Mouse (Mus musculus) adrenal gland, postnatal 10 days (tissue): ENCODE results near the gene Ndufa11. TPM values are rescaled to one million over a fixed set of nuclear protein-coding genes. Genes with fewer than 3 reads are reported as not detected.

Experiments
- DNase-seq: peaks from one replicate; pipeline ENCODE4 v3.0.0; 2021; ENCODE audit warnings: mixed read lengths
- long read RNA-seq, 2 experiments: library from polyadenylated mRNA; stranded (forward); transcript quantifications; one replicate each; pipeline ENCODE4 v2.0.0; 2021
- total RNA-seq, 2 experiments: library from RNA; stranded (reverse); gene quantifications; 2 replicates each; pipeline ENCODE4 v1.2.3; 2021

Gene Ndufa11
- 100 to 1,000 TPM; 432 to 465 TPM for total RNA-seq
- long read RNA-seq, experiment 1, transcript Ndufa11-204 (4 exons, 493 nt) = minor isoform, 37 of 479 reads
- long read RNA-seq, experiment 1, transcript Ndufa11-201 (4 exons, 545 nt) = major isoform, 349 of 479 reads
- long read RNA-seq, experiment 1, partial matches to known transcripts = 65 of 479 reads
- long read RNA-seq, experiment 1, other reads (novel, unspliced or antisense) = 28 of 479 reads
- long read RNA-seq, experiment 2, transcript Ndufa11-201 (4 exons, 545 nt) = major isoform, 327 of 405 reads
- long read RNA-seq, experiment 2, transcript Ndufa11-204 (4 exons, 493 nt) = minor isoform, 39 of 405 reads
- long read RNA-seq, experiment 2, partial matches to known transcripts = 21 of 405 reads
- long read RNA-seq, experiment 2, other reads (novel, unspliced or antisense) = 17 of 405 reads

DNA sequence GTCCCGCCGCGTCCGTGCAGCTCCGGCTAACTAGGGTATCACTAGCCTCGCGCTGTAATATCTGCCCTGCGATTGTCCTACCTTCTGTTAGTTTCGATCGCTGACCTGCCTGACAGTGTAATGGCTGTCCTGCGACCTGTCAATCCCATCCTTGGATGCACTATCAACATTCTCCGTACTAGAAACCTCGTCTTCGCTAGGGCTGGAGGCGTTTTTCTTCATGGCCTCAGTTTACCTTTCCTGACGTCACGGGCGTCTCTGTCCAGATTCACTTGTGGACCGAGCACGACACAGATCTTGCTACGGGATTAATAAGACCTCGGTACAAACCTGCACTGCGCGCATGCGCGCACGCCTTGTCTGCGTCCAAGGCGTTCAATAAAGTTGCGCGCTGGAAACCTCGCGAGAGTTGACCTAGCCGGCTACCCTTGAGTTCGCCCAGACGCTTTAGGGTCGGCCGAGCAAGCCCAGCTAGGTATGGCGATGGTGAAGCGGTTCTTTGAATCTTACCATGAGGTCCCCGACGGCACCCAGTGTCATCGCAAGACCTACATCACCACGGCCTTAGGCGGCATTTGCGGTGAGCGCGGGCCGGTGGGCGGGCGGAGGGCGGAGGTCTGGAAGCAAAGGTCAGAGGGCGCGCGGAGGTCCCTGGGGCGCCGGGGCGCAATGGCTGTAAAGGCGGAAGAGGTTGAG, at the start of gene Ndufa11, which contains the start of gene Vmac:
Ndufa11 (plus strand) TSS at position 405 of the 696 bp plus-strand sequence.
Vmac (minus strand) TSS at position 660 of the 696 bp plus-strand sequence.
- peak; percentile 97 for DNase-seq

DNA sequence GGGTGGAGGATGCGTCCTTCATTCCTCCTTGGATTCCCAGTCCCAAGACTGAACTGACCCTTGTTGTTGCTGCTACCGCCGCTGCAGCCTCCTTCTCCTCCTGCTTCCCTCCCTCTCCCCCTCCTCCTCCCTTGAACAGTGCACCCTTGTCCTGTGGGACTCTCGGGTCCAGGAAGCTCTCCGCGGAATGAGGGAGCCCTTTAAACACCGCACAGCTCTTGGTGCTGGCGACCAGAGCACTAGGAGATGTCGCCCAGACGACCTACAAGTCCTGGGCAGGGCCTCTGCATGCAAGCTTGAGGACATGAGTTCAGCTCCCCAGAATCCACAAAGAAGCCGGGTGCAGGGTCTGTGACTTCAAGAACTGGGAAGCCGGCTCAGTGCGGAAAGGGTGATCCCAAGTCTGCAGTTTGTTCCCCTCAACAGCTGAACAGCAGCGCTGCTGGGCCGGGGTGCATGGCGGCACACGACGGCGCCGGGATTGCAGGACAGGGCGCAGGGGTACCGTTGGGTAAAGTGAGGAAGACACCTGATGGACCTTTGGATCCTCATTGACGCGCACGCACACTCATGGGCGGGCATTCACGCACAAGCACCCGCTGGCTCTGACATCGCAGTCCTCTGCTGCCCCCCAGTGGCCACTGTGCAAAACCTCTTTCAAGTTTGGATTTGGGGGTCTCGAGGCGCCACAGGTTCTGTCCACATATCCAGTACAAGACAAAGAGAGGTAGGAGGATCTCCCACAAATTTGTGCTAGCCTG, 49.0 kb upstream of the Ndufa11 start:
- DNase-seq = peak; percentile 91

DNA sequence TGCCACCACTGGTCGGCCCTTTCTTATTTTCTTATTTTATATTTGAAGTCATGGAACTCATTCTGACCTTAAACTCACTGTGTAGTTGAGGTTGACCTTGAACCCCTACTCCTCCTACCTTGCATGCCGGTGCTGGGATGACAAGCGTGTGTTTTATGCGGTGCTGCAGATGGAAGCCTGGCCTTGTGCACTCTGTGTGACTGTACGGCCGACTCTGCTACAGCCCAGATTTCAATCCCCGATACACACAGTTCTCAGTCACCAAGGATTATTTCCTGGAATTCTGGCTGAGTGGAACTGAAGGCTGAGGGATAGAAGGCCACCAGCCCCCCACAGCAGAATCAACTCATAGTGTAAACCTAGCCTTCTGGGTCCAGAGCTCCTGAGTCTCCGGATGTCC, 47.8 kb upstream of the Ndufa11 start:
- no peak for DNase-seq

DNA sequence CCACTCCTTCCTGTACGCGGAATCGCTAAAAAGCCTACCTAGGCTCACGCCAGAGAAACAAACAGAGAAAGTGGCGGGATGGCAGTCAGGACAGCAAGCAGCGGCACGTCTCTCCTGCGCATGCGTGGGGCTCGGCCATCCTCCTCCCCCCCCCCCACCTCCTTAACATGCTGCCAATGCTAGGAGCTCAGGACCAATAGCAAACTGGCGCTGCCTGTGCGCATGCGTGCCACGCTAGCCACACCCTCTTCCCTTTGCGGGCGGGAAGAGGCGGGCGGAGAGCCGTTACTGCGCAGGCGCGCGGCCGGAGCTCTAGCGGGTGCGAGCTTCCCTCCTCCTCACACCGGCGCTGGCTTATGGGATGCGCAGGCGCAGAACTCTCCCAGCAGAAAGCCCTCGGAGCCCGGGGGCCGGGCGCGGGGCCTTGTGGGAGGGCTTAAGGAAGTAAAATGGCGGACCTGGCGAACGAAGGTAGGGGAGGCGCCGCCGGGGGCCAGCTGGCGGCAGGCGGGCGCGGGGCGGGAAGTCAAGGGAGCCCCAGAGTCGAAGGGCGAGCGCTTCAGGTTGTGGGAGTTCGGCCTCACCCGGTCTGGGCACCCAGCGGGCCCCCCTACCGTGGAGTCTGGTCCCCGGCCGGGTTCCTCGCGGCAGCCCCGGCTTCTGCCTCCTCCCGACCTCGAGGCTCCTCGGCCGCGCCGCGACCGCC, 44.5 kb upstream of the Ndufa11 start, which contains the start of gene Ranbp3:
Ranbp3 (plus strand) TSS at position 354 of the 706 bp plus-strand sequence.
- DNase-seq = peak; percentile 99

DNA sequence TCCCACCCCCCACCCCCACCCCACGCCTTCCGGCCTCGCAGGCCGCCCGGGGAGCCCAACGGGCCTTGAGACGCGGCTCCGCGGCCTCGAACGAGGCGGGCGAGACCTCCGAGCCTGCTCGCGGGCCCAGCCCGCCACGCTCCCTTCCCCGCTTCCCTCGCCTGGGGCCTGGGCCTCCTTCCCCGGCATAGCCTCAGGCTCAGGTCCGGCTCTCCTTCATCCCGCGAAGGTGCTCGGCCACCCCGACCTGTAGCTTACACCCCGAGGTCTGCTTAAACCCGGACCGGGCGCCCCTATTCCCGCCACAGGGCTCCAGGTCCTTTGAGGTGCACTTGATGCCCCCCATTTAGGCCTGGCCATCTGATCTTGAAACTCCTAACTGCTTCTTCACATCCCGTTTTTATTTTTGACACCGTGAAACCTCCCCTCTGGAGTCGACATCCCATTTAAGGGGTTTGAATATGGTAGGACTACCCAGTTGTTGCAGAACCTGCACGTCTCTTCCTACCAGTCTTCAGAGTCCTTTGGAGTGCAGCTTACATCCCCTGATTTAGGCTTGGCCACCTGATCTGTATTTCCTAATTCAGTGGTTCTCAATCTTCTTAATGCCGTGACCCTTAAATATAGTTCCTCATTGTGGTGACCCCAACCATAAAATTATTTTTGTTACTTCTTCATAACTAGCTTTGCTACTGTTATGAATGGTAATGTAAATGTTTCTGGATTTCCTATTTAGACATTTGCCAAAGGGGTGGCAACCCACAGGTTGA, 43.7 kb upstream of the Ndufa11 start:
- DNase-seq = peak; percentile 52

DNA sequence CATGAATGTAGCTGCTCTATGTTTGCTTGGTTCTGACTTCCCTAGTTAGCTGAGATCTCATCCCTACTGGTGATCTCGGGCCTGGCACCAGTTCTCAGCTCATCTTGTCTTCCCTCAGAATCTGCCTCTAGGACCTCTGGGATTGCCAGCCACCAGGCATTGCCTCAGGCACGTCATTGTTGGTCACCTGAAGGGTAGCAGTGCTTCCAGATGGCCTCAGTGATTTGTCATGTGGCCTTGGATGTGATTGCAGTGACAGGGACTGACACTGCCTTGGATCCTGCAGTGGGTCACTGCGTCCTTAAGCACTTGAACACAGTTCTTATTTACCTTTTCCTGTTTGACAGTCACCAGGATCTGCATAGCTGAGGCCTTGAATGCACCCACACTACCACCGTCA, 35.8 kb upstream of the Ndufa11 start:
- DNase-seq = no peak

DNA sequence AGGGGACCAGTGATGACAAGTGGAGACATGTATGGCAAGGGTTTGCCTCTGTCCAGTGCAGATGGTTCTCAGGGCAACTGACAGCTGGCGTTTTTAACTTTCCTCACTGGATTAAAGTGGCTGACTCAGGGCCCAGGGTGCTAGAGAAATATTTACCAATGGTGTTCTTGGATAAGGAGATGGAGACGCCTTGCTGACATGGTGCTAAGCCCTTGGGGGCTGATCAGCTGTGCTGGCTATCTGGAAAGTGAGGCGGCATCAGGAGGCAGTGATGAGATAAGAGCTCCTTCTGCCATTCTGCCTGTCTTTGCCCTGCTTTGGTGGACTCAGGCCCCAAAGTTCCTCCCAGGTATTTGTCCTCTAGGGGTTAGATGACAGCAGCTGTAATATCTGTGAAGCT, 34.7 kb upstream of the Ndufa11 start:
- DNase-seq = no peak

DNA sequence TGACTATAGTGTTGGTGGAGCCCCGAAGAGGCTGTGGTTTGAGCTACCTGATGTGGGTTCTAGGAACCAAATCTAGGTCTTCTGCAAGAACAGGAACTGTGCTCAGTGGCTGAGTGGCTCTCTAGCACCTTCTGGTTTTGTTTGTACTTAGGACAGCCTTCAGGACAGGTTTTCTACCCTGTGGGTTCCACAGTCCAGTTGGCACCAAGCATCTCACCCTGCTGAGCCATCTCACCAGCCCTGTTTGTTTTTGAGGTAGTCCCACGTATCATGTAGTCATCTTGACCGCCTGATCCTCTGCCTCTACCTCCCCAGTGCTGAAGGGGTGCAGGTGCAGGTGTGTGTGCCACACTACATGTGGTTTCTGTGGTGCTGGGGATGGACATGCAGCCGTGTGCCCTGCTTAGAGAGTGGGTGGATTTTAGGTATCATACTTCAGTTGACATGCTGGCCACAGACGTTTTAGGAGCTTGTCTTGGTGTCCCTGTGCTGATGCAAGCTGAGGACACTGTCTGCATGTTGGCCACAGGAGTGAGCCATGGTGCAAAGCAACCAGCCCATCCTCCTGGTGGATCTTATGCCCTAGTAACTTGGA, 33.9 kb upstream of the Ndufa11 start:
- DNase-seq = no peak

DNA sequence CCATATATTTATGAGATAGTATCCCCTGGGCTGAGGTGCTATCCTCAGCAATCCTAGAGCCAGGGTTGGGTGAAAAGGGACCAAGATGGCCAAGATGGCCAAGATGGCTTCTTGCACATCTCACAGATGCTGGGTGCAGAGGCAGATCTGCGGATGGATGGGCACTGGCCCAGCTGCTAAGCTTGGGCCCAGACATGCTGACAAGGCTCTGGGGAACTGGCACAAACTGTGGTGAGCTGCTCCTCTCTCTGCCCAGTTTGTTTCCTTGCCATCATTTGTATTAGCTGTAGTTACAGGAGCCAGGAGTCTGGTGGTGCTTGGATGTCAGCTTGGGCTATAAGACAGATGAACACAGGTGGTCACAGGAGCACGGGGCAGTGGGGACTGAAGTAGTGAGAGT, 32.9 kb upstream of the Ndufa11 start:
- DNase-seq = no peak

DNA sequence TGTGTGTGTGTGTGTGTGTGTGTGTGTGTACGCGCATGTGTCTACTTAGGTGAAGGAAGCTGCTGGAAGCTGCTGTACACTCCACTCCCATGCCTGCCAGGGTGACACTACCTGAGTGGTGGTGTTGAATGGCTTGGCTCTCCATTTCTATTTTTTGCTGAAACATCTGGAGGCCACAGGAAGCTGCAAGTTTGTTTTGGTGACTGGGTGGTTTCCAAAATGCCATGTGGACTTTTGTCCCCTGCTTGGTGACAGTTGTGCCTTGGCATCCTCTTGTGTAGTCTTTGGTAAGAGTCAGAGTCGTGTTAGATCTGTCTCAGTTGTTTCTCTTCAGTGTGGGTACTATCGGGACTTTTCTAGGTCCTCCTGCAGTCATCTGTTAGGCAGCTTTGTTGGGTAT, 30.8 kb upstream of the Ndufa11 start:
- no peak for DNase-seq

DNA sequence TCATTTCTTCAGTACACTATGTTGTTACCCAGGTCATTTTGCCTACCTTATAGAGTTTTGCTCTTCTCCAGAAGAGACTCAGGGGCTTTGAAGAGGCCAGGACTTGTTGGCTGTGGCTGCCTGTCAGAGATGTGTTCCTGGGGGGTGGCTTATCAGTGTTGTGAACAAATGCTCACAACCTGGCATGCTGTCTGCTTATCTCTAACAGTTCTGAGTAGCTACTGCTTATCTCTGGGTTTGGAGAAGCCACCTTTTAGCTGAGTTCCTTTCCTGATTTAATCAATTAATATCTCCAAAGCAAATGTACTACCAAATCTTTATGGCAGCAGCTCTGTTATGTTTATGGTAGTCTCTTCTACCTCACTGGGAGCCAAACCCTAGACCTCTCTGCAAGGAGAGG, 29.5 kb upstream of the Ndufa11 start:
- DNase-seq = no peak

DNA sequence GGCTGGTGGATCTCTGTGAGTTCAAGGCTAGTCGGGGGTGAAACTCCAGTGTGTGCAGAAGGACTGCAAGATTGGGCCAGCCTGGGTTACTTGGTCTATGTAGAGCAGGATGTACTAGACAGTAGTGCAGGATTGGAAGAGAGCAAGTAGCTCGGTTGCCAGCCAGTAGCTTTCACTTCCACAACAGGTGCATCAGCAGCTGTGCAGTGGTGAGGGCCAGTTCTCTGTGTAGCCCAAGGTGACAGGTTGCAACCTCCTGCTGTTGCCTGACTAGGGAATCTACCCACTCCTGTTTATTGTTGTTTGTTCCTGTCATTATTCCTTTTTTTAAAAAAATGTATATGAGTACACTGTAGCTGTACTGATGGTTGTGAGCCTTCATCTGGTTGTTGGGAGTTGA, 28.9 kb upstream of the Ndufa11 start:
- no peak for DNase-seq

DNA sequence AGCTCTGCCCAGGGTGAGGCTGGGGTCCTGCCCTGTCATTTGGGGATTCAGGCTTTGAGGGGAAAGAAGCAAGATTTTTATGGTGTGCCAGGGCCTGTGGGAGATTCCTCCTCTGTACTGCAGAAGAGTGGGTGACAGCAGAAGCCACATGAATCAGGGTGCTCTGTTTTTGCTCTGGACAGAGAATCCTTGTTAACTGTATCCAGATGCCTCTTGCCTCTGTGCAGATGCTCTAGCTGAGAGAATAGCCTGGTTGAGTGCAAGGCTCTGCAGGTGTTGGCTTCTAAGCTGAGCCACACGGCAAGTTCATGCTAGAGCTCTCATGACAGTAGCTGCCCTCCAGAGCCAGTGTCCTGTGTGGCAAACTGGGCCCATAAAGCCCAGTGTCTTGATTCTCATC, 24.2 kb upstream of the Ndufa11 start:
- no peak for DNase-seq

DNA sequence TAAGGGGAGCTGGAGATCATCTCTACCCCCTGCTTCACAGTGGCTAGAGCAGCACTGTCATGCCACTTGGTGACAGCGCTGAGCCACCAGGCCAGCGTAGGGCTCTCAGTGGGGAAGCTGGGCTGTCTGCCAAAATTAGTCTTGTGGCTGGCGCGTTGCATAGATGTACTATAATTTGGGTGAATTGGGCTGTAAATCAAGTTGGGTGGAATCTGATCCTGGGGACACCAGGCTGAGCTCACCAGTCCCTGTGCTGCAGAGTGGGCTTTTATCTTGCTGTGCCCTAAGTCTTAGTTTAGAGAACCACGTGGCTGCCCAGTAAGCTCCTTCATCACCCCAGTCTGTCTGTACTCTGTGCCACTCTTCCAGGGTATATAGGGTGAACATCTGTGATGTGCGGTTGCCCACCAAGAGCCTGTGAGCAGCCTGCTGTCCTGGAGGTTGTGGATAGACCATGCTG, 23.7 kb upstream of the Ndufa11 start:
- peak; percentile 81 for DNase-seq

DNA sequence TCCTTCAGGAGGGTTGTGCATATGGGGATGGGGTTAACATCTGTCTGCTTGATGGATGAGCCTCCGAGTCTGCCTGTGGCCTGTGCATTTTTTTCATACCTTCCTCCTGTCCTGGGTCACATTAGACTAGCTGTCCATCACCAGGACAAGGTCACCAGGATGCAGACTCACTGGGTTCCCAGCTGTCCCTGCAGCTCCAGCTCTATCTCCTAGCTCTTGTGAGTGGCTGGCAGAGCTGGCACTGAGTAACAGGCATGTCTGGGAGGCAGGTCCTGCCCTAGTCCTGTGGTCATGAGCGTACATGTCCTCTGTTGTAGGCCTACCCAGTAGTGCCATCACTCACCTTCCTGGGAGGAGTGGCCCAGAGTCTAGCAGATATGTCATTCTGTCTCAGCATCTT, 17.1 kb upstream of the Ndufa11 start:
- no peak for DNase-seq

DNA sequence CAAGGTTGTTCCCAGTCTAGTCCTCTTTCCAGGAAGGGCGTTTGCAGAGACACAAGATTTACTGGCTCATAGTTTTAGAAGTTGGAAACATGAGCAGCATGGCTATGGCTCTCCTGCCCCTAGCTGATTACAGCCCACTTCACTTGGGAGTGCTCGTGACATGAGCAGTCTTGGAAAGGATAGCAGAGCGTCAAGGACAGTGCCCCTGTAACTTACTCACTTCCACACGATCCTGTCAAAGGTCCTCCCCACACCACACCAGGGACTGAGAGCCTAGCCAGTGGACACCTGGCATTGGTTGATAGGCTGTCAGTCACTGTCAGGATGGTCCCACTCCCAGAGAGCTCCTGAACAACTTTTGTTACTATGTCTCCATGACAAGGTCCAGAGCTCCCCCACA, 14.5 kb upstream of the Ndufa11 start:
- no peak for DNase-seq

DNA sequence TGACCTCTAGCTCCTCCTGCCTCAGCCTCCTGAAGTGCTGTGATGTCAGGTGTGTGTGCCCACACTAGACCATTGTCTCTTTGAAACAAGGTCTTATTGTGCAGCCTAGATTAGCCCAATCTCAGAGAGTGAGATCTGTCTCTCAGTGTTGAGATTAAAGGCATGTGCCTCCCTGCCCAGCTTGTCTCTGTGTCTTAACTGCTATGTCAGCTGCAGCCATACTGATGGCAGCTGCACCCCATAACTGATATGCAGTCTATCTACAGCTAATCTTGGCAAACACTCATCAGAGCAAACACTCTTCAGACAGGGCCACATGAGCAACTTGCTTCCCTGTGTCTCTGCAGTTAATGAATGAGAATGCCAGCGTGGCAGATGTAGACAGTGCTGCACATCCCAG, 11.1 kb upstream of the Ndufa11 start:
- no peak for DNase-seq

DNA sequence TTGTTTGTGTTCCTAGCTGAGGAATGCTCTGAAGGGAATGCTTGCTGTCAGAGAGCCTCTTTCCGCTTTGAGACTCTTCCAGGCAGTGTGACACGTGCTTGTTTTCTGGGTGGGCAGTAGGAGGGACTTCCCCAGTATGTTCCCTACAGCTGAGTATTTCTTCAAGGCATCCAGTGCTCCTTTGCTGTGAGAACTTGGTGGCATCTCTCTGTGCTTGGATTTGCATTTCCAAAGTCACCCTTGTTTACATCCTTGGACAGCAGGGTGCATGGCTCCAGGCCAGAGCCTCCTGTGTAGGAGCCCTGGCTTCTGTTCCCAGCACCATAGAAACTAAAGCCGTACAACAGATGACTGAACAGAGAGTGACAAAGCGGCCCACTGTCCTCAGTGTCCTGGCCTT, 8.9 kb upstream of the Ndufa11 start:
- no peak for DNase-seq

DNA sequence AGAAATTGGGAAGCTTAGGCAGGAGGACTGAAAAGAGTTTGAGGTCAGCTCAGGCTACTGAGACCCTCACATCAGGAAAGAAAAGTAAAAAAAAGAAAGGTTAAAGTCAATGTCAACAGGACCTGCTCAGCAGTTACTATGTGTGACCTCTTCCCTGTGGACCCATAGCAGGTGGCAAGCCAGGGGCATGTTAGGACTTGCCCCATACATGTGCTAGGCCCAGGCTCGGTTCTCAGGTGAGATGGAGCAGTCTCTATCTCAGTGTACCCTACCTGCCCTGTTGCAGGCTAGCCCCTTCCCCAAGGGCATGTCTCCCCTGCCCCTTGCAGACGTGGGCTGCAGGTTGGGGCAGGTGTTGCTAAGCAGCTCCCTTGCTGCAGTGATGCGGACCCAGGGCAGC, 7.9 kb upstream of the Ndufa11 start:
- DNase-seq = no peak

DNA sequence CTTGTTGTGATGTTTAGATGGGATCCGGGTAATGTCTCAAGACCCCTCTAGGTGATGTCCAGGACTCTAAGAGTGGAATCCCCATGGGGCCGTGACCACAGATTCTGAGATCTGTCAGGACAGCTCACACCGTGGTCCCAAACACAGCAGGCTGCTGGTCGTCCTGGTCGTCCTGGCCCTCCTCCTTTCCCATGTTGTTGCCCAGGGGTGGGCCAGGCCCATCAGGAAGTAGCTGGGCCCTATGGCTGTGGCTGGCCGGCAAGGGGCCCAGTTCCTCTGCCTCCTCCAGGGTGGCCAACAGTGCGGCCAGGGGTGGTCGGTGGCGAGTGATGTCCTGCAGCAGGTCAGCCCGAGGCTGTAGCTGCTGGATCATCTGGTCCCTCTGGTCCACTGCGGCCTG, 2.2 kb upstream of the Ndufa11 start:
- DNase-seq = no peak
